Mouse (Mus musculus) megakaryocyte, embryonic 14.5 days (primary cell): ENCODE measurements at regions not wholly inside any gene's neighbourhood (a gene's known extent, or its start where the extent isn't known, plus 50 kb on each side); places are given as distances from the start of the nearest gene placed in this dataset.

ENCODE experiments used
- H3K27me3 ChIP-seq: replicated peaks from 2 replicates; pipeline ENCODE3; 2012; ENCODE audit warnings: inconsistent platforms
- H3K36me3 ChIP-seq: replicated peaks from 2 replicates; pipeline ENCODE3; 2012; ENCODE audit warnings: low read length, inconsistent platforms, mixed read lengths
- H3K4me1 ChIP-seq: 2 replicates; pipeline ENCODE4 v1.6.1; 2012; ENCODE audit warnings: inconsistent platforms
- H3K4me3 ChIP-seq: replicated peaks from 2 replicates; pipeline ENCODE3; 2012; ENCODE audit warnings: moderate library complexity, mild to moderate bottlenecking, inconsistent platforms
- H3K9me3 ChIP-seq: 2 replicates; pipeline ENCODE4 v1.6.1; 2012; ENCODE audit warnings: inconsistent platforms
- FLI1 ChIP-seq: IDR thresholded peaks from 2 replicates; pipeline ENCODE4 v1.6.1; 2012; ENCODE audit warnings: low read length, inconsistent platforms, mixed read lengths
- GATA1 ChIP-seq: IDR thresholded peaks from 3 replicates; pipeline ENCODE4 v1.6.1; 2012; ENCODE audit warnings: mixed read lengths, low read length, inconsistent platforms, borderline replicate concordance

- no peak for TF ChIP-seq GATA1
- TF ChIP-seq FLI1: no peak
- Histone ChIP-seq H3K27me3 (peaks cover 68% of the 10 kb centered on the region), H3K4me3 (no peak overlapping the region), H3K36me3 (no peaks in the 10 kb centered on the region), H3K4me1 (no peaks in the 10 kb centered on the region), H3K9me3 (0 out of 2 replicates have a peak, but pooled peaks cover 4% of the 10 kb centered on the region)
Measured at GRCm38 (mm10) chr2:34111286-34111685, 223.5 kb upstream of the Mvb12b start.

GRCm38 (mm10) chr2:34110582-34110981 is 222.8 kb upstream of the Mvb12b start:
- TF ChIP-seq GATA1 (no peak), FLI1 (no peak)
- H3K4me1 ChIP-seq: no peaks in the 10 kb centered on the region
- H3K9me3 ChIP-seq: 0 out of 2 replicates have a peak, but pooled peaks cover 4% of the 10 kb centered on the region
- peaks cover 66% of the 10 kb centered on the region for H3K27me3 ChIP-seq
- H3K36me3 ChIP-seq: no peaks in the 10 kb centered on the region
- no peak overlapping the region for H3K4me3 ChIP-seq

GRCm38 (mm10) chr2:34107566-34108303 is 220.0 kb upstream of the Mvb12b start:
- Histone ChIP-seq H3K4me1 (no peaks in the 10 kb centered on the region), H3K4me3 (no peak overlapping the region), H3K9me3 (no peaks in the 10 kb centered on the region), H3K27me3 (peaks cover 55% of the 10 kb centered on the region), H3K36me3 (no peaks in the 10 kb centered on the region)
- TF ChIP-seq GATA1 (no peak), FLI1 (no peak)

GRCm38 (mm10) chr2:34106837-34107565 is 219.3 kb upstream of the Mvb12b start:
- Histone ChIP-seq H3K4me3 (no peak overlapping the region), H3K4me1 (no peaks in the 10 kb centered on the region), H3K27me3 (peaks cover 53% of the 10 kb centered on the region), H3K36me3 (no peaks in the 10 kb centered on the region), H3K9me3 (no peaks in the 10 kb centered on the region)
- TF ChIP-seq GATA1: no peak
- TF ChIP-seq FLI1: no peak

DNA sequence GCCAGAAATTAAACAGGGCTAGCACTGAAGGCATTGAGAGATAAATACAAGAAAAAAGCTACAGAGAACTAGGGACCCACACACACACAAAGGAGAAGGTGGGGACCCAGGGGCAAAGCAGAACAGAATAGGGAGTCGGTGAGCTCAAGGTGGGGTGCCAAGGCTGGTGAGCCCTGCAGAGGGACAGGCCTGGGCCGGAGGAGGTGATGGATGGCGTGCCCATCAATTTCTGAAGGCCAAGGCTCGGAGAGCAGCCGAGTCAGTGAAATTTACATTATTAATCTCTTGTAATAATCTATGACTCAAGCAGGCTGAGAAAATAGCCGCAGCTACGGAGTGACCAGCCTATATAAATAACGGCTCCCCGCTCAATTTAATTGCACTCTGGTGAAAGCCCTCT is 218.5 kb upstream of the Mvb12b start:
- no peak for TF ChIP-seq FLI1
- TF ChIP-seq GATA1: no peak
- Histone ChIP-seq H3K36me3 (no peaks in the 10 kb centered on the region), H3K4me1 (no peaks in the 10 kb centered on the region), H3K4me3 (no peak overlapping the region), H3K27me3 (peaks cover 55% of the 10 kb centered on the region), H3K9me3 (no peaks in the 10 kb centered on the region)

DNA sequence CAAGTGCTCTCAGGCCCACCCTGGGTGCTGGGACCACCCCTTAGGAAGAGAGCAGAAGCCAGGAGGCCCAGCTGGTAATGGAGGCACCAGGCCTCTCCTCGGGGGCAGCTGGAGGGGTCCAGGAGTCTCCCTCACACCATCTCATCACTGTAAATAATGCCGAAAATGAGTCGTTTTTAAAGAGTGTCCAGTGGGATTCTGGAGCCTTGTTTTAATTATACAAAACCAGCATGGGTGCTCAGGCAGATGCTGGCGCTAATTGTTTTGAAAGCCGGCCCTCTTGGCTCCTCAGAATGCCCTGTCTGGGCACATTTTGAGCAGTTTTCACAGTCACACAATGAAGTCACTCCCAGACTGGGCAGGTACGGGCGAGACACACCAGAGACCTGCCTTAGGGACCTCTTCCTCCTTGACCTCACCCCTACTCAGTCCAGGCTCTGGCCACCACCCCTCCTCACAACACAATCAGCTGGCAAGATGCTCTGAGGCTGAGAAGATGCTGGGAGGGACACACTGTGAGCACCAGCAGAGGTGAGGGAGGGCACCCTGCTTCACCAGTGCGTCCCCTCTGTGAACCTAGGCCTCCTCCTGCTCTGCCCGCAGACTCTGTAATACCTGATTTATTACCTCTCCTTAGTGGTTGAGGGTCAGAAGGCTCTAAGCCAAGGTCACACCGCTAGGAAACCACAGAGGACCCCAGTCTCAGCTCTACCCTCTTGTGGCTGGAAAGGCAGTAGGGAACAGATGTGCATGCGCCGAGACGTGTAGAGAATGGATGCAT is 217.7 kb upstream of the Mvb12b start:
- TF ChIP-seq FLI1 (no peak), GATA1 (no peak)
- no peaks in the 10 kb centered on the region for H3K36me3 ChIP-seq
- H3K4me1 ChIP-seq: no peaks in the 10 kb centered on the region
- no peak overlapping the region for H3K4me3 ChIP-seq
- peaks cover 54% of the 10 kb centered on the region for H3K27me3 ChIP-seq
- no peaks in the 10 kb centered on the region for H3K9me3 ChIP-seq

GRCm38 (mm10) chr2:34098004-34098547 is 210.3 kb upstream of the Mvb12b start:
- no peaks in the 10 kb centered on the region for H3K9me3 ChIP-seq
- H3K4me3 ChIP-seq: no peak overlapping the region
- H3K4me1 ChIP-seq: 0 out of 2 replicates have a peak, but pooled peaks cover 4% of the 10 kb centered on the region
- TF ChIP-seq FLI1 (no peak), GATA1 (no peak)
- H3K27me3 ChIP-seq: peaks cover 35% of the 10 kb centered on the region
- no peaks in the 10 kb centered on the region for H3K36me3 ChIP-seq

DNA sequence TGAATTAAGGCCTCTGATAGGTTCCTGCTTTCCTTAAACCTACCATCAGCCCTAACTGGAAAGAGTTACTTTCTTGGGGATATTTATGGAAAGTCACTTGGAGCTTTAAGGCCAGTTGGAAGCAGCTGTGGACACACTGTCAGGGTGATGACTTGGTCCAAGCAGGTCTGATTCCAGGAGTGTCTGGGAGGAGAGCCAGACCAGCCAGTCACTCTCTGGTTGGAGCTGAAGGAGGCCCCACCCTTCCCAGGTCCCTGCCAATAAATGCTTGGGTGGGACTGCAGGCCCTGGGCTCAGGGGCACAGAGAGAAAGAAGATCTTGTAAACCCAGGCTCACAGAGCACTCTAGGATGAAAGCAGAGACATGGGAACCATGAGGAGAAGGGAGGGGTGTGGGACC is 208.8 kb upstream of the Mvb12b start:
- Histone ChIP-seq H3K4me3 (no peak overlapping the region), H3K9me3 (no peaks in the 10 kb centered on the region), H3K4me1 (0 out of 2 replicates have a peak, but pooled peaks cover 4% of the 10 kb centered on the region), H3K27me3 (peaks cover 37% of the 10 kb centered on the region), H3K36me3 (no peaks in the 10 kb centered on the region)
- TF ChIP-seq FLI1 (no peak), GATA1 (no peak)

DNA sequence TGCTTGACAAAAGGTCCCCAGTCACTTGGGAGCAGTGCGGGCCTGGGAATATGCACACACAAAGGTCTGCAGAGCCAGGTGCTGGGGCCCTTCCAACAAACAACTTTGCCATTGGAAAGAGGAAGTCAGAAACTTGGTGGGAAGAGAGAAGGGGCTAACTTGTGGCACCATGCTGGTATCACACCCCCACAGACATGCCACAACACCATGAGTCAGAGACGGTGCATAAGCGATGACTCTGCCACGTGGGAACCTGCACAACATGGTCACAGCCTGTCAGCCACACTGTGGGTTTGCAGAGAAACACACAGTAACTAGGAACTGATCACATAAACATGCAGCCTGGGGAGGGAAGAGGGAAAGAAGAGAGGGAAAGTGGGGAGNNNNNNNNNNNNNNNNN is 201.1 kb upstream of the Mvb12b start:
- H3K4me1 ChIP-seq: peaks cover under 1% of the 10 kb centered on the region; the same call in 1 of the 2 replicates
- TF ChIP-seq GATA1: no peak
- TF ChIP-seq FLI1: no peak
- H3K9me3 ChIP-seq: peaks cover 8% of the 10 kb centered on the region
- H3K27me3 ChIP-seq: peaks cover 27% of the 10 kb centered on the region
- H3K36me3 ChIP-seq: no peaks in the 10 kb centered on the region
- H3K4me3 ChIP-seq: no peak overlapping the region
